Comparison of ENCODE assay signal across 13 mouse cellular contexts in genomic region chr11:20916961-20917360, GRCm38 (mm10).
A peak's percentile ranks its signal among the peaks of the same experiment; 100 is the strongest.
DNase-seq lines count a peak whose midpoint lies in the region; ATAC-seq and TF ChIP-seq lines count a peak whose summit lies in the region.
"Had no signal": no experiment of that assay in that cellular context is flagged by ENCODE, and none has a peak within 500 bp of the region (broad histone marks: within the 10 kb centered on the region; RNA-seq: fewer than 3 reads in every experiment).

No protein-coding gene starts in this region.

- WGBS in heart, embryonic 12.5 days, result 78% methylated on average over 7 of the region's 7 CpGs
- WGBS in lung, postnatal 0 days, result 73% methylated on average over 7 of the region's 7 CpGs
- 67% methylated on average over 7 of the region's 7 CpGs for WGBS in liver, embryonic 14.5 days (ENCODE audit: insufficient replicate concordance)
- WGBS in neural tube, embryonic 15.5 days, result 95% methylated on average over 7 of the region's 7 CpGs

- H3K4me1 ChIP-seq in heart, embryonic 12.5 days (replicated peaks), result peaks cover 29% of the 10 kb centered on the region
- peaks cover 20% of the 10 kb centered on the region; the same call in 1 of the 2 replicates for H3K4me1 ChIP-seq in lung, postnatal 0 days (ENCODE audit: insufficient read depth, low read depth, low read length)
- peaks cover 45 to 57% of the 10 kb centered on the region in 2 experiments for H3K4me1 ChIP-seq in liver, embryonic 14.5 days (replicated peaks; ENCODE audit: control insufficient read depth in 2 of 2, insufficient read depth in 2 of 2, low read length in 1 of 2)
- peaks cover 26% of the 10 kb centered on the region for H3K4me1 ChIP-seq in neural tube, embryonic 15.5 days

- H3K27me3 ChIP-seq in heart, embryonic 12.5 days (replicated peaks), result no peaks in the 10 kb centered on the region
- H3K27me3 ChIP-seq in lung, postnatal 0 days (replicated peaks; ENCODE audit: insufficient read depth, low read length), result no peaks in the 10 kb centered on the region
- no peaks in the 10 kb centered on the region for H3K27me3 ChIP-seq in liver, embryonic 14.5 days (ENCODE audit: control insufficient read depth, insufficient read depth, low read length)
- no peaks in the 10 kb centered on the region for H3K27me3 ChIP-seq in neural tube, embryonic 15.5 days (replicated peaks)
- H3K27me3 ChIP-seq: limb, embryonic 13.5 days; neural tube, embryonic 12.5 days had no signal

- no peak for ATAC-seq in heart, embryonic 12.5 days (ENCODE audit: insufficient number of reproducible peaks, low FRiP score)
- ATAC-seq in lung, postnatal 0 days, result no peak
- ATAC-seq in erythroblast, adult 5-6 weeks (replicated peaks; ENCODE audit: low FRiP score, poor library complexity, severe bottlenecking), result peak; percentile 13; the same call in 1 of the 2 replicates
- ATAC-seq in liver, embryonic 14.5 days (ENCODE audit: insufficient read depth), result peak; percentile 34
- no peak for ATAC-seq in neural tube, embryonic 15.5 days (ENCODE audit: low FRiP score)

- H3K27ac ChIP-seq in heart, embryonic 12.5 days (ENCODE audit: poor library complexity, severe bottlenecking), result peak overlapping the region; percentile 85
- no peak overlapping the region for H3K27ac ChIP-seq in lung, postnatal 0 days (ENCODE audit: low read length)
- H3K27ac ChIP-seq in liver, embryonic 14.5 days, result peak overlapping the region; percentile 99
- no peak overlapping the region for H3K27ac ChIP-seq in neural tube, embryonic 15.5 days (replicated peaks)
- H3K27ac ChIP-seq: limb, embryonic 13.5 days; neural tube, embryonic 12.5 days had no signal

- no peak for TF ChIP-seq EP300 in lung, postnatal 0 days (IDR thresholded peaks at IDR 0.05)
- no peak for TF ChIP-seq EP300 in liver, embryonic 14.5 days (IDR thresholded peaks at IDR 0.05; ENCODE audit: low read depth)

- intact Hi-C loops in heart, postnatal 25 days (cut with DNase I), result loop anchor here (2.0 to 5.0 kb wide), 5 partner anchors 40 to 262 kb away; partner anchors contain the start of gene Peli1

- H3K4me3 ChIP-seq in heart, embryonic 12.5 days, result no peak overlapping the region
- H3K4me3 ChIP-seq in lung, postnatal 0 days (ENCODE audit: low read depth, low read length), result no peak overlapping the region
- H3K4me3 ChIP-seq in liver, embryonic 14.5 days (ENCODE audit: insufficient read depth in 1 of 2, low read depth in 2 of 2, low read length in 2 of 2), result peak overlapping the region; percentile 12 to 22; a peak in 3 of 4 replicates
- H3K4me3 ChIP-seq in neural tube, embryonic 15.5 days (replicated peaks), result no peak overlapping the region
- H3K4me3 ChIP-seq: left cerebral cortex, adult 2 months; limb, embryonic 13.5 days; neural tube, embryonic 12.5 days had no signal

- no peaks in the 10 kb centered on the region for H3K36me3 ChIP-seq in heart, embryonic 12.5 days
- no peaks in the 10 kb centered on the region for H3K36me3 ChIP-seq in lung, postnatal 0 days (ENCODE audit: insufficient read depth, low read length)
- no peaks in the 10 kb centered on the region for H3K36me3 ChIP-seq in liver, embryonic 14.5 days (replicated peaks; ENCODE audit: control insufficient read depth, insufficient read depth, low read depth)
- no peaks in the 10 kb centered on the region for H3K36me3 ChIP-seq in neural tube, embryonic 15.5 days
- H3K36me3 ChIP-seq: limb, embryonic 13.5 days; neural tube, embryonic 12.5 days had no signal

- no peak for DNase-seq in heart, postnatal 25 days (ENCODE audit: low spot score)
- no peak for DNase-seq in lung, postnatal 0 days (ENCODE audit: low spot score)
- DNase-seq in lung, postnatal 25 days (ENCODE audit: low spot score), result no peak
- no peak for DNase-seq in liver, embryonic 14.5 days (ENCODE audit: low read depth in 3 of 3, low spot score in 3 of 3)
- no peak for DNase-seq in Muller cell, postnatal 12 days (ENCODE audit: inconsistent ontology term)
- DNase-seq: cerebellum, adult 9-10 months; right cerebral cortex, postnatal 4 days had no signal

- no peaks in the 10 kb centered on the region for H3K9me3 ChIP-seq in heart, embryonic 12.5 days (replicated peaks)
- H3K9me3 ChIP-seq in lung, postnatal 0 days (ENCODE audit: low read length), result no peaks in the 10 kb centered on the region
- no peaks in the 10 kb centered on the region for H3K9me3 ChIP-seq in liver, embryonic 14.5 days (ENCODE audit: control insufficient read depth, low read length)
- H3K9me3 ChIP-seq in neural tube, embryonic 15.5 days (replicated peaks), result no peaks in the 10 kb centered on the region
- H3K9me3 ChIP-seq: limb, embryonic 13.5 days; neural tube, embryonic 12.5 days had no signal

- H3K4me2 ChIP-seq in heart, embryonic 12.5 days, result no peak overlapping the region
- H3K4me2 ChIP-seq in lung, postnatal 0 days (replicated peaks; ENCODE audit: low read depth, low read length), result peak overlapping the region; percentile 11; the same call in 1 of the 2 replicates
- peak overlapping the region; percentile 66 for H3K4me2 ChIP-seq in liver, embryonic 14.5 days (ENCODE audit: low read depth)
- no peak overlapping the region for H3K4me2 ChIP-seq in neural tube, embryonic 15.5 days
- H3K4me2 ChIP-seq: limb, embryonic 13.5 days; neural tube, embryonic 12.5 days had no signal

- no peak overlapping the region for H3K9ac ChIP-seq in heart, embryonic 12.5 days
- H3K9ac ChIP-seq in lung, postnatal 0 days (replicated peaks; ENCODE audit: low read depth), result no peak overlapping the region
- peak overlapping the region; percentile 74 for H3K9ac ChIP-seq in liver, embryonic 14.5 days (replicated peaks)
- no peak overlapping the region for H3K9ac ChIP-seq in neural tube, embryonic 15.5 days (replicated peaks)
- H3K9ac ChIP-seq: limb, embryonic 13.5 days; neural tube, embryonic 12.5 days had no signal

- TF ChIP-seq CTCF in lung, postnatal 0 days (IDR thresholded peaks at IDR 0.05), result no peak
- TF ChIP-seq CTCF in liver, embryonic 14.5 days (IDR thresholded peaks at IDR 0.05; ENCODE audit: low read depth), result no peak

Comparison
In these comparisons a context has a peak if more than half of its experiments do, and no peak if none do; other contexts are left out.
1. ATAC-seq: peak in erythroblast, adult 5-6 weeks (single experiment) and liver, embryonic 14.5 days (single experiment); none in heart, embryonic 12.5 days (single experiment), lung, postnatal 0 days (single experiment) and neural tube, embryonic 15.5 days (single experiment).
2. H3K27ac ChIP-seq: peak in heart, embryonic 12.5 days (single experiment) and liver, embryonic 14.5 days (single experiment); none in lung, postnatal 0 days (single experiment) and neural tube, embryonic 15.5 days (single experiment).
3. H3K4me2 ChIP-seq: peak in lung, postnatal 0 days (single experiment) and liver, embryonic 14.5 days (single experiment); none in heart, embryonic 12.5 days (single experiment) and neural tube, embryonic 15.5 days (single experiment).
4. H3K4me3 ChIP-seq: peak in liver, embryonic 14.5 days (2 of 2); none in heart, embryonic 12.5 days (single experiment), lung, postnatal 0 days (single experiment) and neural tube, embryonic 15.5 days (single experiment).